Comparison of ENCODE assay signal across 9 mouse cellular contexts in the genomic region with DNA sequence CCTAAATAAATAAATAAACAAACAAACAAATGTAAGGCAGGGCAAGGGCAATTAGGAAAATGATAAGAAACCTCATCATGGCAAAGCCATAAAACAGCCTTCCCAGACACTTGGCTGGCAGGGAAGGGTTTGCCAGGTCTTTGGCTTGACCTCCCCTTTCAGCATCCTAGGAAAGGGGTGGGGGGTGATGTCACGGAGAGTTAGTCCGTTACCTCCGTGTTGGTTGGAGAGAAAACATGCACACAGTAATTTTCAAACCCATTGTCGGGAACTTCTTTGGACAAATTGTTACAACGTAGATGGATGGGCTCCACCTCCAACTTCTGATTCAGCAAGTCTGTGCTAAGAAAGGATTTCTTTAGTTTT. TPM values are rescaled to one million over a fixed set of nuclear protein-coding genes. Genes with fewer than 3 reads are reported as not detected.
DNase-seq lines count a peak whose midpoint lies in the region; ATAC-seq lines count a peak whose summit lies in the region.
"Had no signal": no experiment of that assay in that cellular context is flagged by ENCODE, and none has a peak within 500 bp of the region (broad histone marks: within the 10 kb centered on the region; RNA-seq: fewer than 3 reads in every experiment).

No protein-coding gene starts in this region.

- no peak for ATAC-seq in cerebellum, adult (ENCODE audit: insufficient number of reproducible peaks, low FRiP score, low TSS enrichment)
- no peak for ATAC-seq in lung, embryonic 15.5 days (ENCODE audit: borderline replicate concordance, extremely low read depth, low FRiP score, low TSS enrichment)
- no peak for ATAC-seq in intestine, embryonic 16.5 days
- ATAC-seq in stomach, embryonic 14.5 days (ENCODE audit: insufficient number of reproducible peaks, insufficient read depth, low FRiP score, low read depth) = no peak
- no peak for ATAC-seq in inflammation-experienced regulatory T-cells, adult 6 months

- H3K4me3 ChIP-seq in lung, embryonic 15.5 days = peak overlapping the region; percentile 78
- H3K4me3 ChIP-seq in intestine, embryonic 16.5 days (ENCODE audit: low read length) = no peak overlapping the region
- peak overlapping the region; percentile 87; the same call in 1 of the 2 replicates for H3K4me3 ChIP-seq in stomach, embryonic 14.5 days (ENCODE audit: low read depth, low read length)
- H3K4me3 ChIP-seq: erythroblast, embryonic 14.5 days had no signal

- H3K36me3 ChIP-seq in lung, embryonic 15.5 days = no peaks in the 10 kb centered on the region
- no peaks in the 10 kb centered on the region for H3K36me3 ChIP-seq in intestine, embryonic 16.5 days (ENCODE audit: control insufficient read depth, insufficient read depth, low read length)
- H3K36me3 ChIP-seq in stomach, embryonic 14.5 days (ENCODE audit: control insufficient read depth, insufficient read depth, low read length) = no peaks in the 10 kb centered on the region

- no peaks in the 10 kb centered on the region for H3K27me3 ChIP-seq in lung, embryonic 15.5 days
- H3K27me3 ChIP-seq in intestine, embryonic 16.5 days (replicated peaks; ENCODE audit: control insufficient read depth, insufficient read depth, low read length) = no peaks in the 10 kb centered on the region
- no peaks in the 10 kb centered on the region for H3K27me3 ChIP-seq in stomach, embryonic 14.5 days (ENCODE audit: control insufficient read depth, insufficient read depth, low read length)

- no peaks in the 10 kb centered on the region for H3K9me3 ChIP-seq in lung, embryonic 15.5 days
- no peaks in the 10 kb centered on the region for H3K9me3 ChIP-seq in intestine, embryonic 16.5 days (ENCODE audit: control insufficient read depth, low read length)
- H3K9me3 ChIP-seq in stomach, embryonic 14.5 days (ENCODE audit: control insufficient read depth, low read depth, low read length) = no peaks in the 10 kb centered on the region

- H3K4me1 ChIP-seq in lung, embryonic 15.5 days = peaks cover 17% of the 10 kb centered on the region
- H3K4me1 ChIP-seq in intestine, embryonic 16.5 days (ENCODE audit: control insufficient read depth, insufficient read depth, low read length) = no peaks in the 10 kb centered on the region; the same call in 1 of the 2 replicates
- H3K4me1 ChIP-seq in stomach, embryonic 14.5 days (ENCODE audit: control insufficient read depth, insufficient read depth, low read length) = peaks cover 9% of the 10 kb centered on the region; the same call in 1 of the 2 replicates

- no peak overlapping the region for H3K27ac ChIP-seq in lung, embryonic 15.5 days
- H3K27ac ChIP-seq in intestine, embryonic 16.5 days (ENCODE audit: low read length) = no peak overlapping the region
- H3K27ac ChIP-seq in stomach, embryonic 14.5 days (ENCODE audit: low read length) = no peak overlapping the region; the same call in 1 of the 2 replicates

- peak overlapping the region; percentile 85 for H3K4me2 ChIP-seq in lung, embryonic 15.5 days
- peak overlapping the region; percentile 93; the same call in 1 of the 2 replicates for H3K4me2 ChIP-seq in intestine, embryonic 16.5 days (ENCODE audit: low read depth, low read length)
- peak overlapping the region; percentile 66 for H3K4me2 ChIP-seq in stomach, embryonic 14.5 days (replicated peaks; ENCODE audit: low read depth, low read length)

- no peak overlapping the region for H3K9ac ChIP-seq in lung, embryonic 15.5 days
- H3K9ac ChIP-seq in intestine, embryonic 16.5 days (ENCODE audit: low read depth, low read length) = 0 out of 2 replicates have a peak overlapping the region, but pooled peaks have one; percentile 87
- H3K9ac ChIP-seq in stomach, embryonic 14.5 days (replicated peaks; ENCODE audit: low read depth, low read length) = no peak overlapping the region

- WGBS in lung, embryonic 15.5 days = 14% methylated on average over 5 of the region's 5 CpGs
- 19% methylated on average over 5 of the region's 5 CpGs for WGBS in intestine, embryonic 16.5 days
- WGBS in stomach, embryonic 14.5 days = 13% methylated on average over 5 of the region's 5 CpGs

- DNase-seq in cerebellum, adult 8-10 months = peak; percentile 39
- no peak for DNase-seq in lung, postnatal 4 days
- DNase-seq in layer of hippocampus, postnatal 36 days = no peak

RNA-seq across cellular contexts. Expression of a gene that starts 0.6 kb away (rescaled TPM):
- 29.2 and 29.9 TPM in 2 replicates for polyA plus RNA-seq in lung, embryonic 15.5 days (2015; fragmentation: Nextera tagmentation; extraction: Ambion mirVana)
- 8.3 and 8.8 TPM in 2 replicates for polyA plus RNA-seq in intestine, embryonic 16.5 days (2015; fragmentation: Nextera tagmentation; extraction: Ambion mirVana)
- 19.5 and 20.2 TPM in 2 replicates for polyA plus RNA-seq in stomach, embryonic 14.5 days (2014; fragmentation: Nextera tagmentation; extraction: Ambion mirVana)
- under 1 TPM; 0.20 to 0.42 (median 0.41) TPM for polyA plus RNA-seq in inflammation-experienced regulatory T-cells, adult 6 months (2017; shearing (Covaris generic))
- 10 to 100 TPM in 1 of 2 experiments, 1 to 10 TPM in 1; 9.8 to 10.1 TPM for total RNA-seq in layer of hippocampus, postnatal 36 days (2021)
- polyA plus RNA-seq: erythroblast, embryonic 14.5 days had no signal
